Mouse (Mus musculus) liver, embryonic 12.5 days (tissue): ENCODE measurements around the gene Slc2a2. TPM values are rescaled to one million over a fixed set of nuclear protein-coding genes. Genes with fewer than 3 reads are reported as not detected.

Source experiments
- ATAC-seq: fragments of 200-750 bp; cut with Nextera tagmentation; 2 replicates; pipeline ENCODE4 v1.8.0; 2017; ENCODE audit warnings: moderate number of reproducible peaks, mild to moderate bottlenecking, moderate library complexity
- H3K27ac ChIP-seq: fragments of 300-500 bp; sonication (generic); 2 replicates; pipeline ENCODE4 v1.5.1; 2016; ENCODE audit warnings: mild to moderate bottlenecking
- H3K27me3 ChIP-seq: fragments of 300-500 bp; sonication (generic); replicated peaks from 2 replicates; pipeline ENCODE4 v1.6.1; 2016; ENCODE audit warnings: mild to moderate bottlenecking, moderate library complexity
- H3K36me3 ChIP-seq: fragments of 300-500 bp; sonication (generic); 2 replicates; pipeline ENCODE4 v1.6.1; 2016; ENCODE audit warnings: mild to moderate bottlenecking, moderate library complexity
- H3K4me1 ChIP-seq: fragments of 300-500 bp; sonication (generic); 2 replicates; pipeline ENCODE4 v1.6.1; 2016
- H3K4me2 ChIP-seq: fragments of 300-500 bp; sonication (generic); 2 replicates; pipeline ENCODE4 v1.6.1; 2016; ENCODE audit warnings: mild to moderate bottlenecking, moderate library complexity
- H3K4me3 ChIP-seq: fragments of 300-500 bp; sonication (generic); 2 replicates; pipeline ENCODE4 v1.5.1; 2016; ENCODE audit warnings: mild to moderate bottlenecking, moderate library complexity
- H3K9ac ChIP-seq: fragments of 300-500 bp; sonication (generic); 2 replicates; pipeline ENCODE4 v1.6.1; 2016; ENCODE audit warnings: mild to moderate bottlenecking, moderate library complexity
- H3K9me3 ChIP-seq: fragments of 300-500 bp; sonication (generic); replicated peaks from 2 replicates; pipeline ENCODE4 v1.6.1; 2016; ENCODE audit warnings: mild to moderate bottlenecking, moderate library complexity
- WGBS: fragments of 180-500 bp; shearing (Covaris S2); methylation state at CpG from one replicate; pipeline ENCODE4 v1.1.7; 2016; ENCODE audit not compliant: insufficient replicate concordance; 5-methylcytosine and 5-hydroxymethylcytosine counted together
- polyA plus RNA-seq: library from polyadenylated mRNA; unstranded; fragments of >200 nt; fragmentation: Nextera tagmentation; extraction: Ambion mirVana; gene quantifications from 2 replicates; pipeline ENCODE4 v1.2.1, GENCODE M21; 2016

Gene Slc2a2
- polyA plus RNA-seq, 1 experiment from 2014 or later = 17.7 TPM

DNA sequence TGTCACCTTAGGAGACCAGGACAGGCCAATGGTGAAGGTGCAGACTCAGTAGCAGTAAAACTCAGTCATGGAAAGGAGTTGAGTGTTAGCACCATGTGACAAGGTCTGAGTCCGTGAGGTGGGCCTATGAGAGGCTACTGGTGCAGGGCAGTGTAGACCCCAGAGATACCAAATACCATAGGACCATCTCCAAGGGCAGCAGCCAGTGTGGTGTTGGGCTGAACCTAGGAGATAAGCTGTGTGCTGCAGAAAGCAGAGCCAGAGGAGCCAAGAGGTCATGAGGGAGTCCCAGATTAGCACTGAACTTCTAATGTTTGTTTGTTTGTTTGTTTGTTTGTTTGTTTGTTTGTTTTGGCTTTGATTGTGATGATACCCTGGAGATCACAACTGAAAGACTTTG, 78.8 kb downstream of the Slc2a2 start:
- Histone ChIP-seq H3K9me3 (no peaks in the 10 kb centered on the region), H3K4me3 (peak overlapping the region; percentile 40), H3K36me3 (no peaks in the 10 kb centered on the region), H3K4me1 (peaks cover 43% of the 10 kb centered on the region), H3K27ac (peak overlapping the region; percentile 100), H3K27me3 (no peaks in the 10 kb centered on the region), H3K4me2 (peak overlapping the region; percentile 80), H3K9ac (peak overlapping the region; percentile 64)
- ATAC-seq = peak; percentile 78
- WGBS = 21% methylated on average over 1 of the region's 1 CpGs

DNA sequence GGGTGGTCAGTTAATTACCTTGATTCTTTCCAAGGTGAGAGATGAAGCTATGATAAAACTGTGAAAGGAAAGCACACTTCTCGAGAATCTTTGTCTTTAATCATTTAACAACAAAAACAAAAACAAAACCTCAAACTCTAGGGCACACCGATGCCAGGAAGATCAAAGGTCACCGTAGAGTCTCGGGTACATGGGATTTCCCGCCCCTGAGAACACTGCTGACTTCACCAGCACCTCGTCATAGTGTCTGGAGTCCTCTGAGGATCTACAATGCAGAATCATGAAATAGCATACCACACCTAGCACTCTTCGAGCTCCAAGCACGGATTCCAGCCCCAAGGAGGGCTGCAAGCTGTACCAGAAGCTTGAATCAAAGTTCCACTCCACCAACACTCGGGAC, 82.8 kb downstream of the Slc2a2 start:
- peak overlapping the region; percentile 84 for H3K4me3 ChIP-seq
- no peak overlapping the region for H3K9ac ChIP-seq
- H3K4me2 ChIP-seq = peak overlapping the region; percentile 98
- H3K27me3 ChIP-seq = no peaks in the 10 kb centered on the region
- 70% methylated on average over 9 of the region's 9 CpGs for WGBS
- H3K4me1 ChIP-seq = peaks cover 44% of the 10 kb centered on the region
- peak overlapping the region; percentile 61 for H3K27ac ChIP-seq
- no peaks in the 10 kb centered on the region for H3K9me3 ChIP-seq
- 0 out of 2 replicates have a peak, but pooled peaks cover 4% of the 10 kb centered on the region for H3K36me3 ChIP-seq
- ATAC-seq = no peak

Other genes with a start within 250 kb of the Slc2a2 start
- 9.4 and 9.6 TPM in 2 replicates for gene Eif5a2, start 83.4 kb downstream of the Slc2a2 start, polyA plus RNA-seq
- gene Rpl22l1, start 107.5 kb downstream of the Slc2a2 start, polyA plus RNA-seq = 416 and 425 TPM in 2 replicates
- gene Gm1527, start 194.7 kb downstream of the Slc2a2 start, polyA plus RNA-seq = not detected in 2 replicates